Mouse (Mus musculus): ENCODE results near the gene Tollip. TPM values are rescaled to one million over a fixed set of nuclear protein-coding genes. Genes with fewer than 3 reads are reported as not detected.

Tollip gene
- total RNA-seq, 1 experiment: 28.3 TPM

GRCm38 (mm10) chr7:141838779-141839178 is 79.5 kb downstream of the Tollip start, which contains the start of gene Muc5b:
Gene Muc5b, plus strand, starts transcription at chr7:141839070.
- H3K9ac ChIP-seq (ENCODE audit: insufficient read depth, low read depth, low read length, poor library complexity, severe bottlenecking): no peak within 1 kb of the TSS
- no peaks in the 10 kb centered on the region for H3K9me3 ChIP-seq (ENCODE audit: control insufficient read depth, insufficient read depth, low read depth, low read length)
- no peak within 1 kb of the TSS for H3K4me3 ChIP-seq (ENCODE audit: insufficient read depth in 1 of 2, low read depth in 1 of 2, low read length in 2 of 2, poor library complexity in 1 of 2, severe bottlenecking in 1 of 2)
- no peak for DNase-seq (ENCODE audit: low read depth, low spot score)
- TF ChIP-seq CHD2 (IDR thresholded peaks at IDR 0.05; ENCODE audit: low read depth, low read length): no peak
- no peak for TF ChIP-seq MAFK (IDR thresholded peaks at IDR 0.05; ENCODE audit: insufficient read depth, low read depth, low read length)
- TF ChIP-seq HCFC1 (IDR thresholded peaks at IDR 0.05; ENCODE audit: borderline replicate concordance, insufficient read depth, low read length): no peak
- no peak for TF ChIP-seq ZNF384 (IDR thresholded peaks at IDR 0.05; ENCODE audit: low read depth, low read length)
- H3K4me1 ChIP-seq (ENCODE audit: control insufficient read depth in 2 of 2, insufficient read depth in 2 of 2, low read length in 2 of 2, poor library complexity in 1 of 2): no peaks in the 10 kb centered on the region
- in situ Hi-C loops (cut with MboI; ENCODE audit: low sequenced_read_pairs in 2 of 2, unreplicated experiment in 2 of 2): no loop called here
- H3K36me3 ChIP-seq (ENCODE audit: control insufficient read depth, insufficient read depth, low read length, poor library complexity, severe bottlenecking): no peaks in the 10 kb centered on the region
- H3K27ac ChIP-seq (ENCODE audit: insufficient read depth, low read depth, low read length, poor library complexity, severe bottlenecking): no peak within 1 kb of the TSS

- Histone ChIP-seq H3K4me1 (ENCODE audit: control insufficient read depth in 2 of 2, insufficient read depth in 2 of 2, low read length in 2 of 2, poor library complexity in 1 of 2) (no peaks in the 10 kb centered on the region), H3K9ac (ENCODE audit: insufficient read depth, low read depth, low read length, poor library complexity, severe bottlenecking) (no peak overlapping the region), H3K36me3 (ENCODE audit: control insufficient read depth, insufficient read depth, low read length, poor library complexity, severe bottlenecking) (no peaks in the 10 kb centered on the region), H3K27ac (ENCODE audit: insufficient read depth, low read depth, low read length, poor library complexity, severe bottlenecking) (no peak overlapping the region), H3K9me3 (ENCODE audit: control insufficient read depth, insufficient read depth, low read depth, low read length) (no peaks in the 10 kb centered on the region), H3K4me3 (ENCODE audit: insufficient read depth in 1 of 2, low read depth in 1 of 2, low read length in 2 of 2, poor library complexity in 1 of 2, severe bottlenecking in 1 of 2) (no peak overlapping the region)
- no peak for DNase-seq (ENCODE audit: low read depth, low spot score)
- in situ Hi-C loops (cut with MboI; ENCODE audit: low sequenced_read_pairs in 2 of 2, unreplicated experiment in 2 of 2): no loop called here
- TF ChIP-seq CHD2 (IDR thresholded peaks at IDR 0.05; ENCODE audit: low read depth, low read length) (no peak), MAFK (IDR thresholded peaks at IDR 0.05; ENCODE audit: insufficient read depth, low read depth, low read length) (no peak), ZC3H11A (IDR thresholded peaks at IDR 0.05; ENCODE audit: borderline replicate concordance, low read depth, low read length) (no peak), HCFC1 (IDR thresholded peaks at IDR 0.05; ENCODE audit: borderline replicate concordance, insufficient read depth, low read length) (no peak), ZNF384 (IDR thresholded peaks at IDR 0.05; ENCODE audit: low read depth, low read length) (no peak)
Observed at GRCm38 (mm10) chr7:141836423-141836822, 81.9 kb downstream of the Tollip start.

GRCm38 (mm10) chr7:141835941-141836340 is 82.4 kb downstream of the Tollip start:
- Histone ChIP-seq H3K4me3 (ENCODE audit: insufficient read depth in 1 of 2, low read depth in 1 of 2, low read length in 2 of 2, poor library complexity in 1 of 2, severe bottlenecking in 1 of 2) (no peak overlapping the region), H3K27ac (ENCODE audit: insufficient read depth, low read depth, low read length, poor library complexity, severe bottlenecking) (no peak overlapping the region), H3K36me3 (ENCODE audit: control insufficient read depth, insufficient read depth, low read length, poor library complexity, severe bottlenecking) (no peaks in the 10 kb centered on the region), H3K9ac (ENCODE audit: insufficient read depth, low read depth, low read length, poor library complexity, severe bottlenecking) (no peak overlapping the region), H3K9me3 (ENCODE audit: control insufficient read depth, insufficient read depth, low read depth, low read length) (no peaks in the 10 kb centered on the region), H3K4me1 (ENCODE audit: control insufficient read depth in 2 of 2, insufficient read depth in 2 of 2, low read length in 2 of 2, poor library complexity in 1 of 2) (no peaks in the 10 kb centered on the region)
- no peak for DNase-seq (ENCODE audit: low read depth, low spot score)
- TF ChIP-seq ZNF384 (IDR thresholded peaks at IDR 0.05; ENCODE audit: low read depth, low read length) (no peak), ZC3H11A (IDR thresholded peaks at IDR 0.05; ENCODE audit: borderline replicate concordance, low read depth, low read length) (no peak), CHD2 (IDR thresholded peaks at IDR 0.05; ENCODE audit: low read depth, low read length) (no peak), MAFK (IDR thresholded peaks at IDR 0.05; ENCODE audit: insufficient read depth, low read depth, low read length) (no peak), HCFC1 (IDR thresholded peaks at IDR 0.05; ENCODE audit: borderline replicate concordance, insufficient read depth, low read length) (no peak)
- in situ Hi-C loops (cut with MboI; ENCODE audit: low sequenced_read_pairs in 2 of 2, unreplicated experiment in 2 of 2): no loop called here

Other genes with a start within 250 kb of the Tollip start
- 0.94 and 1.7 TPM in 2 replicates for gene Muc2, start 228.2 kb downstream of the Tollip start, total RNA-seq (2012; rRNA removed)
- under 0.01 TPM in 1 of 2 replicates, not detected in the other for gene Muc5ac, start 129.5 kb downstream of the Tollip start, total RNA-seq (2012; rRNA removed)
- gene Muc5b, start 79.4 kb downstream of the Tollip start, total RNA-seq (2012; rRNA removed): 0.04 and 0.05 TPM in 2 replicates
- 2.5 and 2.9 TPM in 2 replicates for gene Brsk2, start 31.2 kb upstream of the Tollip start, total RNA-seq (2012; rRNA removed)
- 30.7 and 31.8 TPM in 2 replicates for gene Mob2, start 142.6 kb upstream of the Tollip start, total RNA-seq (2012; rRNA removed)
- 0.69 and 1.2 TPM in 2 replicates for gene Dusp8, start 177.3 kb upstream of the Tollip start, total RNA-seq (2012; rRNA removed)
- gene Gm45618, start 202.2 kb upstream of the Tollip start, total RNA-seq (2012; rRNA removed): not detected in 2 replicates
- not detected in 2 replicates for gene Gm39115, start 217.5 kb upstream of the Tollip start, total RNA-seq (2012; rRNA removed)
- not detected in 2 replicates for gene Gm45337, start 226.1 kb upstream of the Tollip start, total RNA-seq (2012; rRNA removed)
- gene Gm29735, start 238.6 kb upstream of the Tollip start, total RNA-seq (2012; rRNA removed): not detected in 2 replicates
- gene Gm4553, start 247.2 kb upstream of the Tollip start, total RNA-seq (2012; rRNA removed): not detected in 2 replicates

Measured in ES-E14 (cell line).